Mouse (Mus musculus): ENCODE measurements around the gene Prmt8.

DNA sequence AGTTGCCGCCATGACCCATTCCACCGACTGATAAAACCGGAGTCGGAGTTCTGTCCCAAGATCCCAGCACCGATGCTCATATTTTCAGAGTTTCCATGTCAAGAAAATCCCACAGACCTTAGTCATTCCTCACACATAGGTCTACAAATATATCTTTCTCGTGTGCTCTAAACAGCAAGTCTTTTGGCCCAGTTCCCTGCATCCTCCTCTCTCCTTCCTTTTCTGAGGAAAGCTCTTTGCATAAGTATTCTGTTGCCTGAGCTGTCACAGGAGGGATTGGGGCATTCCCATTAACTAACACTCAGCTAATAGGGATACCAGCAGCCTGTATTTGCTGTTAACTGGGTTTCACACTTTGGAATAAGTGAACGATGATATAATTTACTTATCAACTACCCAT, 106.0 kb downstream of the Prmt8 start:
- no peak for TF ChIP-seq POLR2A (IDR thresholded peaks at IDR 0.05; ENCODE audit: low read depth, low read length)
- TF ChIP-seq CTCF (IDR thresholded peaks at IDR 0.05; ENCODE audit: extremely low read depth, insufficient read depth, insufficient read length, insufficient replicate concordance): no peak
